Mouse (Mus musculus): ENCODE measurements around the gene BC037034.
"Not testable (repeated sequence)": the region's sequence is repeated elsewhere in the genome, so short reads cannot be mapped to it uniquely, and the experiment has no call there.

Gene BC037034

GRCm38 (mm10) chr5:138216632-138217031 is 47.2 kb downstream of the BC037034 start:
- not testable (repeated sequence) for DNase-seq (ENCODE audit: low read depth, low spot score)

All from brain, adult 2 months (tissue).